Mouse (Mus musculus): Measurements from ENCODE around the gene Tex14.

DNA sequence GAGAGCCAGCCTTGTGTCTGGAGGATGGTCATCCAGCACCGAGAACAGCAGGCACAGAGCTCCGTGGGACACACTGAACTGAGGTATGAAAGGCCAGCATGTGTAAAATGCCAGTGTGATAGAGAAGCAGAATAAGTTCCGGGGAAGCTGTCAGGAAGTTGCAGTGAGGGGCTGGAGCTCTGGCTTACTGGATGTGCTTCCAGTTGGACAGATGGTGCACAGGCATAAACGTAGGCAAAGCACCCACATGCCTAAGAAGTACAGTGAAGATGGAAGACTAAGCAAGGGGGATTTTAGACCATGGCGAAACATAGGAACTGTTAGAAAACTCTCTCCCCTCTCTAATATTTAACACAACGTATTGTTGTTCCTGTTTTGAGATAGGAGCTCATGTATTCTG, 156.3 kb downstream of the Tex14 start:
- no peak for TF ChIP-seq CTCF (IDR thresholded peaks at IDR 0.05; ENCODE audit: borderline replicate concordance, control insufficient read depth, extremely low read depth, insufficient read depth, low read length, poor library complexity)
- TF ChIP-seq POLR2A (IDR thresholded peaks at IDR 0.05; ENCODE audit: control insufficient read depth, extremely low read depth, insufficient read depth, low read length, poor library complexity) = no peak

Measured in thymus, adult 2 months (tissue).